Mouse (Mus musculus): ENCODE measurements at regions not wholly inside any gene's neighbourhood (a gene's known extent, or its start where the extent isn't known, plus 50 kb on each side); places are given as distances from the start of the nearest gene placed in this dataset.
A peak's percentile ranks its signal among the peaks of the same experiment; 100 is the strongest.

DNA sequence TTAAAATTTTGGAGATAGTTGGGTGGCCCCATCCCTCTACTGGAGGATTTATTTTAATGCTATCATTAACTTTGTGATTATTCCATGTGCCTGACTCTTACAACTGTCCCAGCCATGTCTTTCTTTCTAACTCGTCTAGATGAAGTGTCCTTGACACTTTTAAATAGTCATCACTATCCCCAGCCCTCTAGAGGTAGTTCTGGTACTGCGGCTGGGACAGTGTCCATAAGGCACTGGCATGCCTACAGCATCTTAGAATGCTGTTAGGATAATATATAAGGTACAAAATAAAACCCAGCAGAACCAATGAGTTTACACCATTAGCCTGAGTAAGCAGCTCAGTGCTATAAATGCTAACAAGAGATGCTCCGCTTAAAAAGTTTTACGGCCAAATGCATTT, 813.6 kb downstream of the Sorcs3 start:
- peak in 1 of 2 experiments; percentile 22 for DNase-seq

Data from kidney, postnatal 36 days (tissue).